Mouse (Mus musculus): Measurements from ENCODE around the gene Rccd1. TPM values are rescaled to one million over a fixed set of nuclear protein-coding genes. Genes with fewer than 3 reads are reported as not detected.

Gene Rccd1
- 7.9 and 9.0 TPM in 2 replicates for polyA plus RNA-seq (2015; fragmentation: Nextera tagmentation; extraction: Ambion mirVana)

GRCm38 (mm10) chr7:80324043-80324815 lies at the start of gene Rccd1:
Gene Rccd1, minus strand, starts transcription at chr7:80324454.
- H3K4me1 ChIP-seq (replicated peaks), result peaks cover 26% of the 10 kb centered on the region
- no peaks in the 10 kb centered on the region for H3K27me3 ChIP-seq
- peaks cover 44% of the 10 kb centered on the region for H3K36me3 ChIP-seq
- ATAC-seq (replicated peaks; ENCODE audit: insufficient number of reproducible peaks, insufficient read depth, low FRiP score, low read depth), result peak; percentile 99
- peak within 1 kb of the TSS; percentile 84 for H3K4me3 ChIP-seq
- H3K9me3 ChIP-seq (replicated peaks), result no peaks in the 10 kb centered on the region
- WGBS, result 1% methylated on average over 37 of the region's 38 CpGs
- peak within 1 kb of the TSS; percentile 83 for H3K4me2 ChIP-seq
- peak within 1 kb of the TSS; percentile 96 for H3K27ac ChIP-seq
- H3K9ac ChIP-seq, result peak within 1 kb of the TSS; percentile 71

- Histone ChIP-seq H3K4me2 (no peak overlapping the region), H3K4me3 (no peak overlapping the region), H3K9ac (no peak overlapping the region), H3K4me1 (replicated peaks) (peaks cover 20% of the 10 kb centered on the region), H3K36me3 (no peaks in the 10 kb centered on the region), H3K9me3 (replicated peaks) (no peaks in the 10 kb centered on the region), H3K27ac (no peak overlapping the region), H3K27me3 (no peaks in the 10 kb centered on the region)
- ATAC-seq (replicated peaks; ENCODE audit: insufficient number of reproducible peaks, insufficient read depth, low FRiP score, low read depth), result no peak
- WGBS, result 84% methylated on average over 12 of the region's 12 CpGs
Measured at GRCm38 (mm10) chr7:80373850-80374249, 49.6 kb upstream of the Rccd1 start.

GRCm38 (mm10) chr7:80373352-80373751 lies 49.1 kb upstream of the Rccd1 start:
- no peak overlapping the region for H3K9ac ChIP-seq
- H3K4me2 ChIP-seq, result no peak overlapping the region
- no peaks in the 10 kb centered on the region for H3K9me3 ChIP-seq (replicated peaks)
- no peak for ATAC-seq (replicated peaks; ENCODE audit: insufficient number of reproducible peaks, insufficient read depth, low FRiP score, low read depth)
- WGBS, result 72% methylated on average over 4 of the region's 4 CpGs
- peaks cover 23% of the 10 kb centered on the region for H3K4me1 ChIP-seq (replicated peaks)
- H3K27me3 ChIP-seq, result no peaks in the 10 kb centered on the region
- H3K27ac ChIP-seq, result no peak overlapping the region
- H3K36me3 ChIP-seq, result peaks cover under 1% of the 10 kb centered on the region; the same call in 1 of the 2 replicates
- H3K4me3 ChIP-seq, result no peak overlapping the region

- Histone ChIP-seq H3K4me3 (no peak overlapping the region), H3K4me2 (no peak overlapping the region), H3K9me3 (replicated peaks) (no peaks in the 10 kb centered on the region), H3K27me3 (no peaks in the 10 kb centered on the region), H3K27ac (no peak overlapping the region), H3K9ac (no peak overlapping the region), H3K4me1 (replicated peaks) (peaks cover 27% of the 10 kb centered on the region), H3K36me3 (peaks cover 7% of the 10 kb centered on the region)
- no peak for ATAC-seq (replicated peaks; ENCODE audit: insufficient number of reproducible peaks, insufficient read depth, low FRiP score, low read depth)
- WGBS, result 32% methylated on average over 2 of the region's 2 CpGs
Measured at GRCm38 (mm10) chr7:80372667-80373066, 48.4 kb upstream of the Rccd1 start.

- Histone ChIP-seq H3K9ac (no peak overlapping the region), H3K4me3 (no peak overlapping the region), H3K9me3 (replicated peaks) (no peaks in the 10 kb centered on the region), H3K36me3 (peaks cover 12% of the 10 kb centered on the region), H3K27me3 (no peaks in the 10 kb centered on the region), H3K4me2 (no peak overlapping the region), H3K4me1 (replicated peaks) (peaks cover 27% of the 10 kb centered on the region), H3K27ac (no peak overlapping the region)
- 46% methylated on average over 3 of the region's 3 CpGs for WGBS
- ATAC-seq (replicated peaks; ENCODE audit: insufficient number of reproducible peaks, insufficient read depth, low FRiP score, low read depth), result no peak
Measured at GRCm38 (mm10) chr7:80372166-80372565, 47.9 kb upstream of the Rccd1 start.

GRCm38 (mm10) chr7:80371041-80371751 lies 46.9 kb upstream of the Rccd1 start, which contains the start of gene Man2a2:
Gene Man2a2, minus strand, starts transcription at chr7:80371375.
- Histone ChIP-seq H3K27me3 (no peaks in the 10 kb centered on the region), H3K9ac (peak within 1 kb of the TSS; percentile 90), H3K9me3 (replicated peaks) (no peaks in the 10 kb centered on the region), H3K4me2 (peak within 1 kb of the TSS; percentile 86), H3K4me1 (replicated peaks) (peaks cover 27% of the 10 kb centered on the region), H3K27ac (peak within 1 kb of the TSS; percentile 93), H3K36me3 (peaks cover 21% of the 10 kb centered on the region), H3K4me3 (peak within 1 kb of the TSS; percentile 95)
- under 1% methylated on average over 85 of the region's 86 CpGs for WGBS
- ATAC-seq (replicated peaks; ENCODE audit: insufficient number of reproducible peaks, insufficient read depth, low FRiP score, low read depth), result peak; percentile 78

- no peaks in the 10 kb centered on the region for H3K9me3 ChIP-seq (replicated peaks)
- peaks cover 30% of the 10 kb centered on the region for H3K4me1 ChIP-seq (replicated peaks)
- H3K4me3 ChIP-seq, result peak overlapping the region; percentile 95
- ATAC-seq (replicated peaks; ENCODE audit: insufficient number of reproducible peaks, insufficient read depth, low FRiP score, low read depth), result peak; percentile 68
- peak overlapping the region; percentile 90 for H3K9ac ChIP-seq
- under 1% methylated on average over 26 of the region's 31 CpGs for WGBS
- peak overlapping the region; percentile 86 for H3K4me2 ChIP-seq
- peak overlapping the region; percentile 93 for H3K27ac ChIP-seq
- H3K36me3 ChIP-seq, result peaks cover 27% of the 10 kb centered on the region
- H3K27me3 ChIP-seq, result no peaks in the 10 kb centered on the region
Measured at GRCm38 (mm10) chr7:80370649-80371040, 46.4 kb upstream of the Rccd1 start.

GRCm38 (mm10) chr7:80369967-80370431 lies 45.7 kb upstream of the Rccd1 start:
- WGBS, result 45% methylated on average over 4 of the region's 4 CpGs
- Histone ChIP-seq H3K9ac (peak overlapping the region; percentile 90), H3K36me3 (peaks cover 28% of the 10 kb centered on the region), H3K27me3 (no peaks in the 10 kb centered on the region), H3K27ac (peak overlapping the region; percentile 93), H3K4me2 (peak overlapping the region; percentile 86), H3K9me3 (replicated peaks) (no peaks in the 10 kb centered on the region), H3K4me3 (peak overlapping the region; percentile 95), H3K4me1 (replicated peaks) (peaks cover 28% of the 10 kb centered on the region)
- peak; percentile 0; the same call in 1 of the 2 replicates for ATAC-seq (replicated peaks; ENCODE audit: insufficient number of reproducible peaks, insufficient read depth, low FRiP score, low read depth)

- Histone ChIP-seq H3K27ac (peak overlapping the region; percentile 93), H3K4me2 (peak overlapping the region; percentile 86), H3K36me3 (peaks cover 32% of the 10 kb centered on the region), H3K4me3 (peak overlapping the region; percentile 95), H3K27me3 (no peaks in the 10 kb centered on the region), H3K9me3 (replicated peaks) (no peaks in the 10 kb centered on the region), H3K9ac (no peak overlapping the region), H3K4me1 (replicated peaks) (peaks cover 28% of the 10 kb centered on the region)
- ATAC-seq (replicated peaks; ENCODE audit: insufficient number of reproducible peaks, insufficient read depth, low FRiP score, low read depth), result no peak
- 67% methylated on average over 5 of the region's 5 CpGs for WGBS
Measured at GRCm38 (mm10) chr7:80369461-80369860, 45.2 kb upstream of the Rccd1 start.

- 0 out of 2 replicates have a peak, but pooled peaks have one; percentile 13 for ATAC-seq (replicated peaks; ENCODE audit: insufficient number of reproducible peaks, insufficient read depth, low FRiP score, low read depth)
- H3K9ac ChIP-seq, result no peak overlapping the region; the same call in 1 of the 2 replicates
Measured at GRCm38 (mm10) chr7:80368635-80369421, 44.6 kb upstream of the Rccd1 start.

More at GRCm38 (mm10) chr7:80368635-80369421, 44.6 kb upstream of the Rccd1 start:
- no peaks in the 10 kb centered on the region for H3K9me3 ChIP-seq (replicated peaks)
- WGBS, result 49% methylated on average over 20 of the region's 20 CpGs
- H3K27me3 ChIP-seq, result no peaks in the 10 kb centered on the region
- H3K4me1 ChIP-seq (replicated peaks), result peaks cover 28% of the 10 kb centered on the region
- peak overlapping the region; percentile 86 for H3K4me2 ChIP-seq
- peak overlapping the region; percentile 48 for H3K27ac ChIP-seq
- no peak overlapping the region; the same call in 1 of the 2 replicates for H3K4me3 ChIP-seq
- peaks cover 39% of the 10 kb centered on the region for H3K36me3 ChIP-seq

Measured in heart, embryonic 15.5 days (tissue).